Mouse (Mus musculus) bone marrow, adult 2 months (tissue): ENCODE results near the gene Metap1d.

Experiments used
- CTCF ChIP-seq: fragments of 200-500 bp; IDR thresholded peaks from 2 replicates; pipeline ENCODE4 v1.5.1; 2011; ENCODE audit warnings: low read length, control low read depth; ENCODE audit not compliant: control insufficient read depth, insufficient read depth
- POLR2A ChIP-seq: fragments of 200-500 bp; IDR thresholded peaks from 2 replicates; pipeline ENCODE4 v1.6.1; 2011; ENCODE audit warnings: low read depth, mild to moderate bottlenecking, control low read depth, low read length, borderline replicate concordance; ENCODE audit not compliant: control insufficient read depth

DNA sequence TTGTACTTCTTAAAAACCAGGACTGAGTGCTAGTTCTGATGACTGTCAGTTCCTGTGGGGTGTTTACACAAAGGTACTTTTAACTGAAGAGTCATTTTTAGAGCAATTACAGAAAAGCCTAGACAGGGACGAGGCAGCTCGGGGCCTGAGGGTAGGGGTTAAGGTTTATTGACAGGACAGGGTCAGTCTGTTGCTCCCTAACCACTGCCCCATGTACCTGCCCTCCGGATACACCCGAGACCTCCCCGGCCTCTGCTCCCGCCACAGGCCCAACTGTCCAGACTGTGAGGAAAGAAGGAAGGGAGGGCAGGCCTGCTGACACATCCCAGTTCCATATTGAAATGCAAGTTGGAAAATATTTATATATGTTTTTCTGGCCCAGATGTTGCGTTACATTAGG lies 20.8 kb downstream of the Metap1d start:
- TF ChIP-seq POLR2A (no peak), CTCF (no peak)
